Mouse (Mus musculus): ENCODE data around the gene Adap2.
A peak's percentile ranks its signal among the peaks of the same experiment; 100 is the strongest.

GRCm38 (mm10) chr11:80183705-80184255 lies 29.9 kb downstream of the Adap2 start, which contains the start of gene Rnf135:
- TF ChIP-seq CTCF (IDR thresholded peaks at IDR 0.05) (no peak), EP300 (IDR thresholded peaks at IDR 0.05; ENCODE audit: insufficient read depth, low read depth, low read length) (peak; percentile 90; the same call in 1 of the 2 replicates)

All from heart, adult 2 months (tissue).